9 mouse cellular contexts compared by ENCODE assay signal in genomic region chr19:22930368-22930834, GRCm38 (mm10).
A peak's percentile ranks its signal among the peaks of the same experiment; 100 is the strongest.
DNase-seq lines count a peak whose midpoint lies in the region; ATAC-seq lines count a peak whose summit lies in the region.
"Had no signal": no experiment of that assay in that cellular context is flagged by ENCODE, and none has a peak within 500 bp of the region (broad histone marks: within the 10 kb centered on the region; RNA-seq: fewer than 3 reads in every experiment).

No protein-coding gene starts in this region.

- WGBS in forebrain, embryonic 15.5 days = 54% methylated on average over 7 of the region's 7 CpGs
- 86% methylated on average over 7 of the region's 7 CpGs for WGBS in forebrain, embryonic 12.5 days

- no peak overlapping the region for H3K4me3 ChIP-seq in forebrain, embryonic 15.5 days
- no peak overlapping the region for H3K4me3 ChIP-seq in forebrain, embryonic 12.5 days (replicated peaks)
- H3K4me3 ChIP-seq: limb, embryonic 12.5 days had no signal

- H3K9ac ChIP-seq in forebrain, embryonic 15.5 days (replicated peaks) = no peak overlapping the region
- H3K9ac ChIP-seq in forebrain, embryonic 12.5 days = no peak overlapping the region
- H3K9ac ChIP-seq: limb, embryonic 12.5 days had no signal

- no peaks in the 10 kb centered on the region for H3K36me3 ChIP-seq in forebrain, embryonic 15.5 days
- no peaks in the 10 kb centered on the region for H3K36me3 ChIP-seq in forebrain, embryonic 12.5 days (replicated peaks)
- H3K36me3 ChIP-seq: limb, embryonic 12.5 days had no signal

- H3K27ac ChIP-seq in forebrain, embryonic 15.5 days (replicated peaks) = no peak overlapping the region
- H3K27ac ChIP-seq in forebrain, embryonic 12.5 days = no peak overlapping the region
- H3K27ac ChIP-seq: limb, embryonic 12.5 days had no signal

- ATAC-seq in forebrain, embryonic 15.5 days (replicated peaks) = peak; percentile 51; the same call in 1 of the 2 replicates
- ATAC-seq in forebrain, embryonic 12.5 days (ENCODE audit: low FRiP score) = no peak
- ATAC-seq in megakaryocyte-erythroid progenitor cell, adult 5-6 weeks (replicated peaks; ENCODE audit: low FRiP score, low TSS enrichment, poor library complexity, severe bottlenecking) = no peak

- no peaks in the 10 kb centered on the region for H3K9me3 ChIP-seq in forebrain, embryonic 15.5 days
- no peaks in the 10 kb centered on the region for H3K9me3 ChIP-seq in forebrain, embryonic 12.5 days
- H3K9me3 ChIP-seq: limb, embryonic 12.5 days had no signal

- DNase-seq in urinary bladder, postnatal 14 days (ENCODE audit: low spot score) = peak; percentile 36
- no peak for DNase-seq in urinary bladder, postnatal 25 days (ENCODE audit: low spot score)
- peak; percentile 71 for DNase-seq in heart, adult 8-10 months (ENCODE audit: low spot score)
- peak; percentile 41 to 58 for DNase-seq in layer of hippocampus, postnatal 14 days (ENCODE audit: low spot score in 2 of 2)
- DNase-seq in embryo, embryonic 9.5 days (ENCODE audit: extremely low spot score) = no peak

- H3K4me1 ChIP-seq in forebrain, embryonic 15.5 days = peaks cover 12% of the 10 kb centered on the region
- no peaks in the 10 kb centered on the region for H3K4me1 ChIP-seq in forebrain, embryonic 12.5 days
- H3K4me1 ChIP-seq: limb, embryonic 12.5 days had no signal

- H3K4me2 ChIP-seq in forebrain, embryonic 15.5 days (replicated peaks) = no peak overlapping the region
- H3K4me2 ChIP-seq in forebrain, embryonic 12.5 days = no peak overlapping the region
- H3K4me2 ChIP-seq: limb, embryonic 12.5 days had no signal

- H3K27me3 ChIP-seq in forebrain, embryonic 15.5 days = no peaks in the 10 kb centered on the region
- H3K27me3 ChIP-seq in forebrain, embryonic 12.5 days = no peaks in the 10 kb centered on the region
- H3K27me3 ChIP-seq: limb, embryonic 12.5 days had no signal

Comparison
In these comparisons a context has a peak if more than half of its experiments do, and no peak if none do; other contexts are left out.
1. DNase-seq: peak in urinary bladder, postnatal 14 days (single experiment), heart, adult 8-10 months (single experiment) and layer of hippocampus, postnatal 14 days (2 of 2); none in urinary bladder, postnatal 25 days (single experiment) and embryo, embryonic 9.5 days (single experiment).